ENCODE assay signal across 12 mouse cellular contexts in genomic region chr14:60988228-60988627, GRCm38 (mm10). TPM values are rescaled to one million over a fixed set of nuclear protein-coding genes. Genes with fewer than 3 reads are reported as not detected.
A peak's percentile ranks its signal among the peaks of the same experiment; 100 is the strongest.
DNase-seq lines count a peak whose midpoint lies in the region; ATAC-seq lines count a peak whose summit lies in the region.
"Had no signal": no experiment of that assay in that cellular context is flagged by ENCODE, and none has a peak within 500 bp of the region (broad histone marks: within the 10 kb centered on the region; RNA-seq: fewer than 3 reads in every experiment).

No protein-coding gene starts in this region.

- ATAC-seq in liver, embryonic 11.5 days (replicated peaks; ENCODE audit: low FRiP score): no peak
- ATAC-seq in common myeloid progenitor, adult 5-6 weeks (replicated peaks; ENCODE audit: low read depth, poor library complexity, severe bottlenecking): 0 out of 2 replicates have a peak, but pooled peaks have one; percentile 25
- peak; percentile 38; the same call in 1 of the 2 replicates for ATAC-seq in midbrain, embryonic 15.5 days (replicated peaks)
- no peak for ATAC-seq in frontal cortex, adult (ENCODE audit: low TSS enrichment)

- peaks cover 45% of the 10 kb centered on the region for H3K4me1 ChIP-seq in heart, embryonic 10.5 days
- H3K4me1 ChIP-seq in liver, embryonic 11.5 days (replicated peaks; ENCODE audit: control insufficient read depth, insufficient read depth, low read length): peaks cover 5% of the 10 kb centered on the region
- peaks cover 22% of the 10 kb centered on the region for H3K4me1 ChIP-seq in midbrain, embryonic 15.5 days

- H3K4me2 ChIP-seq in liver, embryonic 11.5 days: no peak overlapping the region
- no peak overlapping the region for H3K4me2 ChIP-seq in midbrain, embryonic 15.5 days

- no peaks in the 10 kb centered on the region for H3K9me3 ChIP-seq in heart, embryonic 10.5 days
- H3K9me3 ChIP-seq in liver, embryonic 11.5 days (ENCODE audit: control insufficient read depth, low read length): no peaks in the 10 kb centered on the region
- H3K9me3 ChIP-seq in midbrain, embryonic 15.5 days: no peaks in the 10 kb centered on the region

- peak overlapping the region; percentile 49 for H3K27ac ChIP-seq in heart, embryonic 10.5 days
- no peak overlapping the region for H3K27ac ChIP-seq in liver, embryonic 11.5 days (ENCODE audit: low read depth, low read length)
- H3K27ac ChIP-seq in midbrain, embryonic 15.5 days: no peak overlapping the region
- H3K27ac ChIP-seq: kidney, postnatal 0 days had no signal

- WGBS in heart, embryonic 10.5 days: 41% methylated on average over 6 of the region's 6 CpGs
- WGBS in liver, embryonic 11.5 days: 54% methylated on average over 6 of the region's 6 CpGs
- 29% methylated on average over 6 of the region's 6 CpGs for WGBS in midbrain, embryonic 15.5 days

- no peak overlapping the region for H3K9ac ChIP-seq in liver, embryonic 11.5 days (ENCODE audit: low read depth, low read length)
- no peak overlapping the region for H3K9ac ChIP-seq in midbrain, embryonic 15.5 days

- DNase-seq in heart, embryonic 10.5 days (ENCODE audit: low spot score): no peak
- no peak for DNase-seq in heart, adult 11 months
- DNase-seq in liver: peak; percentile 26
- DNase-seq in liver, embryonic 11.5 days (ENCODE audit: low spot score): no peak
- no peak for DNase-seq in left cerebral cortex, postnatal 25 days (ENCODE audit: low spot score in 2 of 2)
- DNase-seq: adrenal gland, postnatal 25 days; cerebellum, adult 2 months; lung, adult 2 months had no signal

- H3K27me3 ChIP-seq in heart, embryonic 10.5 days (ENCODE audit: insufficient read depth, poor library complexity, severe bottlenecking): no peaks in the 10 kb centered on the region
- H3K27me3 ChIP-seq in liver, embryonic 11.5 days (replicated peaks; ENCODE audit: control insufficient read depth, insufficient read depth, low read length): no peaks in the 10 kb centered on the region
- H3K27me3 ChIP-seq in midbrain, embryonic 15.5 days (replicated peaks): no peaks in the 10 kb centered on the region

- intact Hi-C loops in left cerebral cortex, postnatal 25 days (cut with DNase I): no loop called here

- H3K36me3 ChIP-seq in heart, embryonic 10.5 days: 0 out of 2 replicates have a peak, but pooled peaks cover 2% of the 10 kb centered on the region
- H3K36me3 ChIP-seq in liver, embryonic 11.5 days (ENCODE audit: control insufficient read depth, insufficient read depth, low read length): no peaks in the 10 kb centered on the region
- no peaks in the 10 kb centered on the region for H3K36me3 ChIP-seq in midbrain, embryonic 15.5 days (replicated peaks)

- no peak overlapping the region for H3K4me3 ChIP-seq in heart, embryonic 10.5 days
- no peak overlapping the region for H3K4me3 ChIP-seq in liver, embryonic 11.5 days (ENCODE audit: low read depth, low read length)
- no peak overlapping the region for H3K4me3 ChIP-seq in midbrain, embryonic 15.5 days

RNA-seq across cellular contexts. Expression of gene Tnfrsf19, which starts 58.1 kb away (rescaled TPM):
- 29.8 and 32.8 TPM in 2 replicates for polyA plus RNA-seq in heart, embryonic 10.5 days (2016; fragmentation: Nextera tagmentation; extraction: Ambion mirVana)
- polyA plus RNA-seq in liver, embryonic 11.5 days (2014; fragmentation: Nextera tagmentation; extraction: Ambion mirVana): 13.8 and 15.5 TPM in 2 replicates
- 0.49 TPM in 1 of 2 replicates, not detected in the other for total RNA-seq in common myeloid progenitor, adult 5-6 weeks (2017)
- 37.2 and 40.5 TPM in 2 replicates for polyA plus RNA-seq in midbrain, embryonic 15.5 days (2015; fragmentation: Nextera tagmentation; extraction: Ambion mirVana)
- total RNA-seq in left cerebral cortex, postnatal 25 days (2021): 10 to 100 TPM; 55.7 to 64.8 TPM

Comparison
In these comparisons a context has a peak if more than half of its experiments do, and no peak if none do; other contexts are left out.
1. ATAC-seq: peak in common myeloid progenitor, adult 5-6 weeks (single experiment) and midbrain, embryonic 15.5 days (single experiment); none in liver, embryonic 11.5 days (single experiment) and frontal cortex, adult (single experiment).